In the genomic region with DNA sequence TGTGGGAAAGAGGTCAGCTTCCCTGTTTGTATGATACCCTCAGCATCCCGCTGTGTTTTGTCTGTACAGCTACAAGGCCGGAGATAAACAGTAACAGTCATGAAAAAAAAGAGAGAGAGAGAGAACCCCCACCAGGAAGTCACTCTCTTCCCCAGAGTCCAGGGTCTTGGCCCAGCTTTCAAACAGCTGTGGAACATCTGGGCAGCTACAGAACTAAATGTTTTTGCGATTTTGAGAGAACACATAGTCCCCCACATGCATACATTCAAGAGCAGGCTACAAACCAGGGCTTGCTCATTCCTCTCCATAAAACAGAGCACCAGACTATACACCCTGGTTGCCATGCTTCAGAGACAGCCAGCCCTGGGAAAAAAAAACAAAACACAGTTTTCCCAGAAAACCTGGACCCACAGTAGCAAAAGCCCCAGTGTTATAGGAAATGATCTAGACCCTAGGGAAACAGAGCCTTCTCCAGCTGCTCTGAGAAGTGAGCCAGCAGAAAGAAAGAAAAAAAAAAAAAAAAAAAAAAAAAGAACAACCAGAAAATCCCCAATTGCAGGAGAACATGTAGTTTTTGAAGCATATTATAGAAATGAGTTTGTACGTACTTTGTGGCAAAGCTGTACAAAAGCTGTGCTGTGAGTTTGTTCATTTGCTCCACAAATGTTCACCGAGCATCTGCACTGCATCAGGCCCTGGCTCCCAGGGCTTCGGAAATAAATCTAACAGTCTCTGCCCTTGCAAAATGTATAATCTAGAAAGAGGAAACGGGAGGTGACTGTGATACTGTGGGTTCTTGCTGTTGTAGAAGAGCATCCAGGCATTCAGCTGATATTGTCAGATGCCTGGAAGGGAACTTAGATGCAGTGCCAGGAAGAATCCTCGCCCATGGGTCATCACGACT, we compare ENCODE assay signal across 8 mouse cellular contexts.
DNase-seq lines count a peak whose midpoint lies in the region; ATAC-seq lines count a peak whose summit lies in the region.

No protein-coding gene starts in this region.

- no peak for ATAC-seq in hindbrain, embryonic 12.5 days (ENCODE audit: low FRiP score)
- no peak for ATAC-seq in hindbrain, embryonic 14.5 days (ENCODE audit: low FRiP score)
- ATAC-seq in kidney, embryonic 14.5 days (ENCODE audit: low FRiP score, low TSS enrichment) = peak; percentile 50; the same call in 1 of the 2 replicates
- ATAC-seq in neural tube, embryonic 13.5 days (ENCODE audit: low read depth) = no peak

- H3K4me1 ChIP-seq in hindbrain, embryonic 12.5 days = peaks cover 23% of the 10 kb centered on the region
- H3K4me1 ChIP-seq in hindbrain, embryonic 14.5 days (replicated peaks; ENCODE audit: control insufficient read depth, insufficient read depth, low read length) = peaks cover 15% of the 10 kb centered on the region
- peaks cover 8% of the 10 kb centered on the region; the same call in 1 of the 2 replicates for H3K4me1 ChIP-seq in kidney, embryonic 14.5 days (ENCODE audit: control insufficient read depth, insufficient read depth, low read length)
- H3K4me1 ChIP-seq in neural tube, embryonic 13.5 days (replicated peaks) = peaks cover 25% of the 10 kb centered on the region

- H3K9me3 ChIP-seq in hindbrain, embryonic 12.5 days (replicated peaks) = no peaks in the 10 kb centered on the region
- H3K9me3 ChIP-seq in hindbrain, embryonic 14.5 days (ENCODE audit: control insufficient read depth, low read length) = no peaks in the 10 kb centered on the region
- no peaks in the 10 kb centered on the region for H3K9me3 ChIP-seq in kidney, embryonic 14.5 days (ENCODE audit: control insufficient read depth, low read length)
- H3K9me3 ChIP-seq in neural tube, embryonic 13.5 days = no peaks in the 10 kb centered on the region

- WGBS in hindbrain, embryonic 12.5 days = 70% methylated on average over 9 of the region's 9 CpGs
- 80% methylated on average over 9 of the region's 9 CpGs for WGBS in hindbrain, embryonic 14.5 days
- WGBS in kidney, embryonic 14.5 days = 55% methylated on average over 9 of the region's 9 CpGs
- 75% methylated on average over 9 of the region's 9 CpGs for WGBS in neural tube, embryonic 13.5 days

- no peaks in the 10 kb centered on the region for H3K27me3 ChIP-seq in hindbrain, embryonic 12.5 days
- no peaks in the 10 kb centered on the region for H3K27me3 ChIP-seq in hindbrain, embryonic 14.5 days (ENCODE audit: control insufficient read depth, insufficient read depth, low read length)
- H3K27me3 ChIP-seq in kidney, embryonic 14.5 days (ENCODE audit: control insufficient read depth, insufficient read depth, low read length) = no peaks in the 10 kb centered on the region
- H3K27me3 ChIP-seq in neural tube, embryonic 13.5 days = no peaks in the 10 kb centered on the region

- no peak overlapping the region for H3K9ac ChIP-seq in hindbrain, embryonic 12.5 days
- no peak overlapping the region for H3K9ac ChIP-seq in hindbrain, embryonic 14.5 days
- H3K9ac ChIP-seq in kidney, embryonic 14.5 days (ENCODE audit: low read depth, low read length) = no peak overlapping the region
- no peak overlapping the region for H3K9ac ChIP-seq in neural tube, embryonic 13.5 days

- no peak overlapping the region for H3K4me3 ChIP-seq in hindbrain, embryonic 12.5 days
- no peak overlapping the region for H3K4me3 ChIP-seq in hindbrain, embryonic 14.5 days (replicated peaks; ENCODE audit: low read length)
- no peak overlapping the region for H3K4me3 ChIP-seq in kidney, embryonic 14.5 days (ENCODE audit: low read length)
- no peak overlapping the region for H3K4me3 ChIP-seq in neural tube, embryonic 13.5 days

- H3K36me3 ChIP-seq in hindbrain, embryonic 12.5 days = 0 out of 2 replicates have a peak, but pooled peaks cover 2% of the 10 kb centered on the region
- H3K36me3 ChIP-seq in hindbrain, embryonic 14.5 days (replicated peaks; ENCODE audit: control insufficient read depth, insufficient read depth) = 0 out of 2 replicates have a peak, but pooled peaks cover 4% of the 10 kb centered on the region
- no peaks in the 10 kb centered on the region for H3K36me3 ChIP-seq in kidney, embryonic 14.5 days (ENCODE audit: control insufficient read depth, insufficient read depth, low read length)
- H3K36me3 ChIP-seq in neural tube, embryonic 13.5 days = peaks cover 6% of the 10 kb centered on the region; the same call in 1 of the 2 replicates

- H3K27ac ChIP-seq in hindbrain, embryonic 12.5 days = peak overlapping the region; percentile 58
- H3K27ac ChIP-seq in hindbrain, embryonic 14.5 days = no peak overlapping the region
- H3K27ac ChIP-seq in kidney, embryonic 14.5 days (ENCODE audit: low read depth, low read length) = peak overlapping the region; percentile 79
- H3K27ac ChIP-seq in neural tube, embryonic 13.5 days (replicated peaks) = peak overlapping the region; percentile 61

- intact Hi-C loops in gastrocnemius, postnatal 36 days (cut with DNase I) = no loop called here
- intact Hi-C loops in left cerebral cortex, postnatal 14 days (cut with DNase I) = no loop called here

- no peak overlapping the region for H3K4me2 ChIP-seq in hindbrain, embryonic 12.5 days (replicated peaks)
- no peak overlapping the region for H3K4me2 ChIP-seq in hindbrain, embryonic 14.5 days (replicated peaks)
- H3K4me2 ChIP-seq in kidney, embryonic 14.5 days (replicated peaks; ENCODE audit: low read depth, low read length) = no peak overlapping the region
- H3K4me2 ChIP-seq in neural tube, embryonic 13.5 days = no peak overlapping the region

- no peak for DNase-seq in hindbrain, embryonic 14.5 days (ENCODE audit: low spot score)
- peak; percentile 21 to 27 for DNase-seq in gastrocnemius, postnatal 36 days
- no peak for DNase-seq in left cerebral cortex, postnatal 14 days (ENCODE audit: low spot score in 2 of 2)
- no peak for DNase-seq in right cerebral cortex, postnatal 10 days (ENCODE audit: low spot score in 2 of 2)
- no peak for DNase-seq in layer of hippocampus, adult 9-11 months

Comparison
In these comparisons a context has a peak if more than half of its experiments do, and no peak if none do; other contexts are left out.
1. DNase-seq: peak in gastrocnemius, postnatal 36 days (2 of 2); none in hindbrain, embryonic 14.5 days (single experiment), left cerebral cortex, postnatal 14 days (0 of 2), right cerebral cortex, postnatal 10 days (0 of 2) and layer of hippocampus, adult 9-11 months (single experiment).